Mouse (Mus musculus): ENCODE measurements around the gene Vmn1r117.
"Not testable (repeated sequence)": the region's sequence is repeated elsewhere in the genome, so short reads cannot be mapped to it uniquely, and the experiment has no call there.

Gene Vmn1r117

DNA sequence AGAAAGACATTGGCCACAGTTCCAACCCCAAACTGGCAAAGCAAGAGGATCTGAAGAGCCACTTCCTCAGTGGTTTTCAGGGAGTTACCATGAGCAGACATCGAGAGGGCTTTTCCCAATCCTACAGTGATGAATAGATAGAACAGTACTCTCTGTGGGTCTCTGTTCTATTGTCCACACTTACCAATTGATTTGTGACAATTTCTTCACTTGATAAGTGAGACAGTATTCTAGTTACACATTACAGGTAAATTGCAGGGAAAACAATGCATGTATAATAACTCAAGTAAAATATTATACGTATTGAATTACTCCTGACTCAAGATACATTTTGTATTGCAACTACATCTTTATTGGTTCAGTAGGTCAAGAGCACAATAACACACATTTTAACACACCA is at the start of gene Vmn1r117:
TSS of gene Vmn1r117 (minus strand) at position 101 of the 400 bp plus-strand sequence.
- DNase-seq: not testable (repeated sequence)

DNA sequence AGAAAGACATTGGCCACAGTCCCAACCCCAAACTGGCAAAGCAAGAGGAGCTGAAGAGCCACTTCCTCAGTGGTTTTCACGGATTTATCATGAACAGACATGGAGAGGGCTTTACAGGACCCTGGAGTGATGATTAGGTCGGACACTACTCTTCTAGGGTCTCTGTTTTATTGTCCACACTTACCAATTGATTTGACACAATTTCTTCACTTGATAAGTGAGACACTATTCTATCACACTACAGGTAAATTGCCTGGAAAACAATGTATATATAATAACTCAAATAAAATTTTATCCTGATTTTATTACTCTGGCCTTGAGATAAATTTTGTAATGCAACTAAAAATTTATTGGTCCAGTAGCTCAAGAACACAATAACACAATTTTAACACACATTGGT is 28.3 kb upstream of the Vmn1r117 start, which contains the start of gene Vmn1r118:
TSS of gene Vmn1r118 (minus strand) at position 101 of the 400 bp plus-strand sequence.
- DNase-seq: not testable (repeated sequence)

DNA sequence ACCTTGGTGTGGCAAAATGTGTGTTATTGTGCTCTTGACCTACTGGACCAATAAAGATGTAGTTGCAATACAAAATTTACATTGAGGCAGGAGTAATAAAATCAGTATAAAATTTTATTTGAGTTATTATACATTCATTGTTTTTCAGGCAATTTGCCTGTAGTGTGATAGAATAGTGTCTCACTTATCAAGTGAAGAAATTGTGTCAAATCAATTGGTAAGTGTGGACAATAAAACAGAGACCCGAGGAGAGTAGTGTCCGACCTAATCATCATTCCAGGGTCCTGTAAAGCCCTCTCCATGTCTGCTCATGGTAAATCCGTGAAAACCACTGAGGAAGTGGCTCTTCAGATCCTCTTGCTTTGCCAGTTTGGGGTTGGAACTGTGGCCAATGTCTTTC is 12.0 kb downstream of the Vmn1r117 start, which contains the start of gene Vmn1r116:
TSS of gene Vmn1r116 (plus strand) at position 301 of the 400 bp plus-strand sequence.
- not testable (repeated sequence) for DNase-seq

DNA sequence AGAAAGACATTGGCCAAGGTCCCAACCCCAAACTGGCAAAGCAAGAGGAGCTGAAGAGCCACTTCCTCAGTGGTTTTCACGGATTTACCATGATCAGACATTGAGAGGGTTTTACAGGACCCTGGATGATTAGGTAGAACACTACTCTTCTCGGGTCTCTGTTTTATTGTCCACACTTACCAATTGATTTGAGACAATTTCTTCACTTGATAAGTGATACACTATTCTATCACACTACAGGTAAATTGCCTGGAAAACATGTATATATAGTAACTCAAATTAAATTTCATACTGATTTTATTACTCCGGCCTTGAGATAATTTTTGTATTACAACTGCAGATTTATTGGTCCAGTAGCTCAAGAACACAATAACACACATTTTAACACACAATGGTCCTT is 39.0 kb downstream of the Vmn1r117 start, which contains the start of gene Vmn1r115:
TSS of gene Vmn1r115 (minus strand) at position 101 of the 400 bp plus-strand sequence.
- DNase-seq: not testable (repeated sequence)
